Mouse (Mus musculus): ENCODE measurements at regions not wholly inside any gene's neighbourhood (a gene's known extent, or its start where the extent isn't known, plus 50 kb on each side); places are given as distances from the start of the nearest gene placed in this dataset.

- Histone ChIP-seq H3K4me1 (no peaks in the 10 kb centered on the region), H3K4me3 (no peak overlapping the region), H3K9me3 (replicated peaks) (no peaks in the 10 kb centered on the region), H3K27ac (no peak overlapping the region), H3K36me3 (ENCODE audit: poor library complexity, severe bottlenecking) (no peaks in the 10 kb centered on the region), H3K4me2 (no peak overlapping the region), H3K27me3 (no peaks in the 10 kb centered on the region), H3K9ac (no peak overlapping the region)
- ATAC-seq: no peak
- WGBS: 83% methylated on average over 3 of the region's 3 CpGs
These were observed 63.8 kb upstream of the Asb5 start for GRCm38 (mm10) chr8:54465458-54466102.
